Mouse (Mus musculus) embryonic facial prominence, embryonic 10.5 days (tissue): ENCODE measurements around the gene Vps8. TPM values are rescaled to one million over a fixed set of nuclear protein-coding genes. Genes with fewer than 3 reads are reported as not detected.

Experiments
- DNase-seq: peaks from one replicate; pipeline ENCODE4 v3.0.0-alpha.2; 2017; ENCODE audit warnings: low spot score
- H3K27ac ChIP-seq: fragments of 300-500 bp; sonication (generic); replicated peaks from 2 replicates; pipeline ENCODE4 v1.5.1; 2016; ENCODE audit warnings: mild to moderate bottlenecking
- H3K27me3 ChIP-seq: fragments of 300-500 bp; sonication (generic); replicated peaks from 2 replicates; pipeline ENCODE4 v1.6.1; 2016; ENCODE audit warnings: low read depth, mild to moderate bottlenecking; ENCODE audit not compliant: poor library complexity, severe bottlenecking
- H3K36me3 ChIP-seq: fragments of 300-500 bp; sonication (generic); replicated peaks from 2 replicates; pipeline ENCODE4 v1.6.1; 2016; ENCODE audit warnings: mild to moderate bottlenecking, moderate library complexity
- H3K4me1 ChIP-seq: fragments of 300-500 bp; sonication (generic); 2 replicates; pipeline ENCODE4 v1.6.1; 2016
- H3K4me3 ChIP-seq: fragments of 300-500 bp; sonication (generic); 2 replicates; pipeline ENCODE4 v1.5.1; 2016; ENCODE audit warnings: mild to moderate bottlenecking, moderate library complexity
- H3K9me3 ChIP-seq: fragments of 300-500 bp; sonication (generic); 2 replicates; pipeline ENCODE4 v1.6.1; 2016; ENCODE audit warnings: mild to moderate bottlenecking
- WGBS: fragments of 180-500 bp; shearing (Covaris S2); methylation state at CpG from one replicate; pipeline ENCODE4 v1.1.7; 2016; 5-methylcytosine and 5-hydroxymethylcytosine counted together
- polyA plus RNA-seq: library from polyadenylated mRNA; unstranded; fragments of >200 nt; fragmentation: Nextera tagmentation; extraction: Ambion mirVana; gene quantifications from 2 replicates; pipeline ENCODE4 v1.2.1, GENCODE M21; 2016

Vps8 gene
- polyA plus RNA-seq, 1 experiment from 2014 or later, result 16.6 TPM

DNA sequence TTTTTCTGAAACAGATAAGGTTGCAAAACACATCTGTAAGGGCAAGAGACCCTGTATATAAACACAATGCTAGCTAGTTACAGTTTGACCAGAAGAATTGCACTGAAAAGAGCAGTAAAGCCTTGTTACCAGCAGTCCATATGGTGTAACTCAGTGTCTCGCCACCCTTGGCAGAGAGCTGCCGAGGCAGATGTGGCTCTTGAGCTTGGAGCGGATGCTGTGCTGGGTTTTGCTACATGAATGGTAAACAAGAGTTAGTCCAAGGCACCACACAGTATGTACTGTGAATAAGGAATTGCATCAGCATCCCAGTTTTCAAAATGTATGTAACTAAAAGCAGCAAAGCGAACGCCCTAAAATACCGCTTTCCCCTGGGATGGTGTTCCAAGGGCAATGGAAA lies 166.2 kb downstream of the Vps8 start:
- no peak overlapping the region for H3K4me3 ChIP-seq
- no peak for DNase-seq
- H3K4me1 ChIP-seq, result no peaks in the 10 kb centered on the region
- no peaks in the 10 kb centered on the region for H3K27me3 ChIP-seq
- H3K36me3 ChIP-seq, result no peaks in the 10 kb centered on the region
- WGBS, result 93% methylated on average over 6 of the region's 6 CpGs
- H3K9me3 ChIP-seq, result no peaks in the 10 kb centered on the region
- no peak overlapping the region for H3K27ac ChIP-seq

DNA sequence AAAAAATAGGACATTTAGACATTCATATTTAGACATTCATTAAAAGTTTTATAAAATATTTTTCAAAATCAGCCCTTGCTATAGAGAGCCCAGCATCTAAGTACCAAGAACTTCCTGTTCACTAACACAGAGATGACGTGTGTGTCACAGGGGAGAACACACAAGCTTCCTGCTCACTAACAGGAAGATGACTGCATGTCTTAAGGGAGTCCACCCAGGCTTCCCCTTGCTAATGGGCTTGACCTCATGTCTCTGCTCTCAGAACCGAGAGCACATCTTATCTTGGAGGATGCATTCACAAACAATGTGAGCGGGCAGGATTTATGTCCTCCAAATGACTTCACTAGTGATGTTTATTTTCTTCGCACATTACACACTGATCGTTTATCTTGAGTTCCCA lies 167.9 kb downstream of the Vps8 start:
- WGBS, result 76% methylated on average over 5 of the region's 5 CpGs
- DNase-seq, result no peak

GRCm38 (mm10) chr16:21591511-21591910 lies 168.6 kb downstream of the Vps8 start:
- Histone ChIP-seq H3K4me3 (no peak overlapping the region), H3K27ac (no peak overlapping the region), H3K4me1 (no peaks in the 10 kb centered on the region), H3K9me3 (no peaks in the 10 kb centered on the region), H3K36me3 (no peaks in the 10 kb centered on the region), H3K27me3 (no peaks in the 10 kb centered on the region)
- DNase-seq, result no peak
- 91% methylated on average over 2 of the region's 2 CpGs for WGBS

More for the DNA sequence above, 167.9 kb downstream of the Vps8 start:
- H3K4me3 ChIP-seq, result no peak overlapping the region
- no peaks in the 10 kb centered on the region for H3K36me3 ChIP-seq
- H3K9me3 ChIP-seq, result no peaks in the 10 kb centered on the region
- no peak overlapping the region for H3K27ac ChIP-seq
- H3K27me3 ChIP-seq, result no peaks in the 10 kb centered on the region
- H3K4me1 ChIP-seq, result no peaks in the 10 kb centered on the region

- no peaks in the 10 kb centered on the region for H3K27me3 ChIP-seq
- DNase-seq, result no peak
- H3K27ac ChIP-seq, result no peak overlapping the region
- no peaks in the 10 kb centered on the region for H3K4me1 ChIP-seq
- WGBS, result 74% methylated on average over 6 of the region's 6 CpGs
- no peak overlapping the region for H3K4me3 ChIP-seq
- no peaks in the 10 kb centered on the region for H3K9me3 ChIP-seq
- no peaks in the 10 kb centered on the region for H3K36me3 ChIP-seq
These were observed 172.6 kb downstream of the Vps8 start for GRCm38 (mm10) chr16:21595539-21595938.

GRCm38 (mm10) chr16:21604354-21604753 lies 181.4 kb downstream of the Vps8 start:
- Histone ChIP-seq H3K27me3 (no peaks in the 10 kb centered on the region), H3K4me1 (no peaks in the 10 kb centered on the region), H3K27ac (no peak overlapping the region), H3K36me3 (no peaks in the 10 kb centered on the region), H3K9me3 (no peaks in the 10 kb centered on the region), H3K4me3 (no peak overlapping the region)
- WGBS, result 88% methylated on average over 6 of the region's 6 CpGs
- no peak for DNase-seq

DNA sequence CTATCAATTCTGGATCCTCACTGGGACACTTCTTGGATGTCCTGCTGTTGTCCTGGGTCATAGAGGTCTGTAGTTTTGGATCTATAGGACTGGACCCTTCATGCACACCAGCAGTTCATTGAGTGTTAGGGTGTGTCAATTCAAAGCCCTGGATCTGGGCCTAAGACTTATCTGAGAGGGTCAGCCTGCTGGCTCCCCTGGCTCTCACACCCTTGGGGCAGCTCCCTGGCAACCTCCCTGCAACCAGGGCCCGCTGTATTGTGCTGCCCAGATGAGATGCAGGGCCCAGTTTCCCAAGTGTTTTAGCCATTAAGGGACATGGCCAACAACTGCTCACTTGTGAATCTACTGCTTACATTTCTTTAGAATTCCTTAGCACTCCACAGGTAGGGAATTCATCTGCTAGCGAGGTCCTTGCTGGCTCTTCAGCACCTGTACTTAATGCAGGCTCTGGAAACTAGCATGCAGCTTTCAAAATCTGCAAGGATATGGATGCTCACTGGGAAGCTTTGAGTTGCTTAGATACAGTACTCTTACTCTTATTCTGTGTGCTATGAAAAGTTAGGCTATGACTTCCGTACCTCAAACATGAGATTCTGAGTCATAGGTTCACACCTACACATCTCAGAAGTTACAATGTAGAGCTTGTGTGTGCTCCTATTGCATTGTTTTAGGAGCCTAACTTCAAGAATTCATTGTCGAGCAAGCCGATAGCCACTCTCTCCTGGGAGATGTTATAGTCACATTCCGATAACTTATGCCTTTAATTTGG lies 183.5 kb downstream of the Vps8 start:
- DNase-seq, result no peak

GRCm38 (mm10) chr16:21607021-21607650 lies 184.2 kb downstream of the Vps8 start:
- 85% methylated on average over 8 of the region's 8 CpGs for WGBS
- Histone ChIP-seq H3K4me3 (no peak overlapping the region), H3K27me3 (no peaks in the 10 kb centered on the region), H3K27ac (no peak overlapping the region), H3K36me3 (no peaks in the 10 kb centered on the region), H3K4me1 (no peaks in the 10 kb centered on the region), H3K9me3 (no peaks in the 10 kb centered on the region)
- DNase-seq, result no peak

More for the DNA sequence above, 183.5 kb downstream of the Vps8 start:
- Histone ChIP-seq H3K4me3 (no peak overlapping the region), H3K27me3 (no peaks in the 10 kb centered on the region), H3K9me3 (no peaks in the 10 kb centered on the region), H3K27ac (no peak overlapping the region), H3K4me1 (no peaks in the 10 kb centered on the region), H3K36me3 (no peaks in the 10 kb centered on the region)
- WGBS, result 91% methylated on average over 6 of the region's 6 CpGs

DNA sequence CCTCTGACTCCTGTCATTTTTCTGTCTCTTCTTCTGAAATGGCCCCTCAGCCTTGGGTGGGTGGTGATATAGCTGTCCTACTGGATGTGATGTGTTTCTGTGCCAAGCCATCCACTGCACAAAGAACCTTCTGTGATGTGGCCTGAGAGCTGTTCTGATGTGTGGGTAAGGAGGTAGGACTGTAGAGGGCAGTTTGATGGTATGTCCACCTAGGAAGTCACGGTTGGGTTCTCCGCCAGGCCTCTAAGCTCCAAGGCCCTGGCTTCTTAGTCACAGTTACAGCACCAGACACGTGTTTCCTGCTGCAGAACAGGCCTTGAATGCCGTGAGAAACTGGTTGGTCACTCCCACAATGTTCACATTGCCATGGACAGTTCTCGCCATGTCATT lies 184.7 kb downstream of the Vps8 start:
- DNase-seq, result no peak
- WGBS, result 79% methylated on average over 5 of the region's 5 CpGs
- no peak overlapping the region for H3K27ac ChIP-seq
- H3K27me3 ChIP-seq, result no peaks in the 10 kb centered on the region
- H3K4me3 ChIP-seq, result no peak overlapping the region
- H3K9me3 ChIP-seq, result no peaks in the 10 kb centered on the region
- no peaks in the 10 kb centered on the region for H3K36me3 ChIP-seq
- no peaks in the 10 kb centered on the region for H3K4me1 ChIP-seq

DNA sequence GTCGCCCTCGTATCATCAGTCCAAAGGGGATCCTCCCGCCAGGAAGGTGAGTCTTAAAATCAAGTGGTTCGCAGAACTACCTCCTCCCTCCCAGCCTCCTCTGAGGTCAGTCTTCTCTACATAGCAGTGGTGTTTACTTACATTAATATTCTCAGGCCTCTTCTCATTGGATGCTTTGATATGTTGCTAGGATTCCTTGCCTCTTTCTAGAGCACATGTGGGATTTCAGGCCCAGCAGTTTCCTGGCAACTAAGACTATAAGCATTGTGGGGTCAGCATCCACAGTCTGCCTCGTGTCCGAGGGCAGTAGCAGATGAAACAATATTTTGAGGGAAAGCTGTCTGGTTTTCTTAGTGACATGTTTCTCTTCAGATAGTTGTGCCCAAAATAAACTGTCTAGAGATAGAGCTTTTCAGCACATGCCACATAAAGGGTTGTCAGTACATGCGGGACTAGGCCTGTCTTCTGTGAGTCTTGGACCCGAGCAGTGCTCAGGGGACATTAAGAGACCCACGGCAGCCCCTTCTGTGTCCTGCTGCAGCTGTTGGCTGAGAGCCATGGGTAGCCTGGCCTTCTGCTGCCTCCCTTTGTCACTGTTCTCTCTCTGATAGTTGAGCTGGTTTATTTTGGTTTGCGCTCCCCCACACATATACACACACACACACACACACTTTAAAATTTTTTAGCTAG lies 185.4 kb downstream of the Vps8 start:
- DNase-seq, result no peak

DNA sequence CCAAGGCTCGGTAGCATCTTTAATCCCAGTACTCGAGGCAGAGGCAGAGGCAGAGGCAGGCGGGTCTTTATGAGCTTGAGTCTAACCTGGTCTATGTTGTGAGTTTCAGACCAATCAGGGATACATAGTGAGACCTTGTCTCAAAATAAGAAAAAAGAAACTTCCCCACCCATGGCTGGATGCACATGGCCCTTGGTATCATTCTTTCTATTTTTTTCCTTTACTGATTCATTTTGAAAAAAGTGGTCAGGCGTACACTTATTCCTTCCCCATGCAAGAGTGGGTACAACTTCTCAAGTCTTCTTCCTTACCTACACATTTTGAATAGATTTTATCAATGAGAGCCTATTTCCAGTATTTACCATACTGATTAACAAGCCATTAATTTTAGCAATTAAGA lies 187.6 kb downstream of the Vps8 start:
- Histone ChIP-seq H3K27me3 (no peaks in the 10 kb centered on the region), H3K36me3 (0 out of 2 replicates have a peak, but pooled peaks cover 3% of the 10 kb centered on the region), H3K4me1 (no peaks in the 10 kb centered on the region), H3K4me3 (no peak overlapping the region), H3K9me3 (no peaks in the 10 kb centered on the region), H3K27ac (no peak overlapping the region)
- no peak for DNase-seq
- WGBS, result 89% methylated on average over 4 of the region's 4 CpGs

More for the DNA sequence above, 185.4 kb downstream of the Vps8 start:
- Histone ChIP-seq H3K4me1 (no peaks in the 10 kb centered on the region), H3K4me3 (no peak overlapping the region), H3K27ac (no peak overlapping the region), H3K36me3 (0 out of 2 replicates have a peak, but pooled peaks cover 3% of the 10 kb centered on the region), H3K27me3 (no peaks in the 10 kb centered on the region), H3K9me3 (no peaks in the 10 kb centered on the region)
- WGBS, result 86% methylated on average over 10 of the region's 10 CpGs

GRCm38 (mm10) chr16:21615802-21616201 lies 192.9 kb downstream of the Vps8 start:
- Histone ChIP-seq H3K9me3 (no peaks in the 10 kb centered on the region), H3K27me3 (no peaks in the 10 kb centered on the region), H3K36me3 (0 out of 2 replicates have a peak, but pooled peaks cover 3% of the 10 kb centered on the region), H3K4me1 (no peaks in the 10 kb centered on the region), H3K4me3 (no peak overlapping the region), H3K27ac (no peak overlapping the region)
- DNase-seq, result peak; percentile 20
- WGBS, result 56% methylated on average over 7 of the region's 7 CpGs

GRCm38 (mm10) chr16:21620630-21621029 lies 197.7 kb downstream of the Vps8 start:
- WGBS, result 94% methylated on average over 2 of the region's 2 CpGs
- H3K4me3 ChIP-seq, result no peak overlapping the region
- H3K27me3 ChIP-seq, result no peaks in the 10 kb centered on the region

More at GRCm38 (mm10) chr16:21620630-21621029, 197.7 kb downstream of the Vps8 start:
- H3K36me3 ChIP-seq, result no peaks in the 10 kb centered on the region
- H3K4me1 ChIP-seq, result no peaks in the 10 kb centered on the region; the same call in none of the 2 replicates
- DNase-seq, result no peak
- no peak overlapping the region for H3K27ac ChIP-seq
- H3K9me3 ChIP-seq, result no peaks in the 10 kb centered on the region
